34 mouse cellular contexts compared by ENCODE assay signal in genomic region chrY:2170309-2170708, GRCm38 (mm10). TPM values are rescaled to one million over a fixed set of nuclear protein-coding genes. Genes with fewer than 3 reads are reported as not detected.
"Had no signal": no experiment of that assay in that cellular context is flagged by ENCODE, and none has a peak within 500 bp of the region (broad histone marks: within the 10 kb centered on the region; RNA-seq: fewer than 3 reads in every experiment).

Gene Zfy2, minus strand, starts transcription at chrY:2170409.

- H3K36me3 ChIP-seq: embryonic facial prominence, embryonic 10.5 days; embryonic facial prominence, embryonic 12.5 days; embryonic facial prominence, embryonic 13.5 days; embryonic facial prominence, embryonic 15.5 days; forebrain, embryonic 10.5 days; forebrain, embryonic 12.5 days; forebrain, embryonic 15.5 days had no signal

- H3K4me3 ChIP-seq: embryonic facial prominence, embryonic 10.5 days; embryonic facial prominence, embryonic 12.5 days; embryonic facial prominence, embryonic 13.5 days; embryonic facial prominence, embryonic 15.5 days; erythroblast, embryonic 14.5 days; forebrain, embryonic 10.5 days; forebrain, embryonic 12.5 days; forebrain, embryonic 13.5 days; forebrain, embryonic 15.5 days; gastrocnemius, adult 2 months; heart, adult 2 months had no signal

- H3K27me3 ChIP-seq: embryonic facial prominence, embryonic 12.5 days; embryonic facial prominence, embryonic 13.5 days; embryonic facial prominence, embryonic 15.5 days; forebrain, embryonic 12.5 days; forebrain, embryonic 13.5 days; forebrain, embryonic 15.5 days had no signal

- DNase-seq: cerebellum, adult 8-10 months; cerebellum, adult 9-10 months; cerebellum, adult 9-11 months; cerebellum, postnatal 10 days; cerebellum, postnatal 14 days; cerebellum, postnatal 25 days; cerebellum, postnatal 36 days; embryo, embryonic 11 days; forebrain, postnatal 0 days; gastrocnemius, adult 2 months; gastrocnemius, postnatal 10 days; gastrocnemius, postnatal 14 days; gastrocnemius, postnatal 25 days; gastrocnemius, postnatal 36 days; heart, adult 11 months; heart, adult 18-20 months; heart, adult 2 months had no signal

- H3K27ac ChIP-seq: embryonic facial prominence, embryonic 10.5 days; embryonic facial prominence, embryonic 12.5 days; embryonic facial prominence, embryonic 13.5 days; embryonic facial prominence, embryonic 15.5 days; forebrain, embryonic 10.5 days; forebrain, embryonic 12.5 days; forebrain, embryonic 13.5 days; forebrain, embryonic 15.5 days; gastrocnemius, adult 2 months; heart, adult 2 months had no signal

- H3K4me1 ChIP-seq: embryonic facial prominence, embryonic 10.5 days; embryonic facial prominence, embryonic 12.5 days; embryonic facial prominence, embryonic 13.5 days; embryonic facial prominence, embryonic 15.5 days; forebrain, embryonic 10.5 days; forebrain, embryonic 12.5 days; forebrain, embryonic 13.5 days; forebrain, embryonic 15.5 days had no signal

RNA-seq across cellular contexts. Expression of gene Zfy2, which starts in this region (rescaled TPM):
- polyA plus RNA-seq: cortical plate, adult 2 months; embryonic facial prominence, embryonic 10.5 days; embryonic facial prominence, embryonic 11.5 days; embryonic facial prominence, embryonic 12.5 days; embryonic facial prominence, embryonic 13.5 days; embryonic facial prominence, embryonic 14.5 days; embryonic facial prominence, embryonic 15.5 days; erythroblast, embryonic 14.5 days; forebrain, embryonic 10.5 days; forebrain, embryonic 11.5 days; forebrain, embryonic 12.5 days; forebrain, embryonic 13.5 days; forebrain, embryonic 14.5 days; forebrain, embryonic 15.5 days; forebrain, embryonic 16.5 days; forebrain, postnatal 0 days; frontal cortex, adult 2 months; gonadal fat pad, adult 2 months; heart, adult 2 months had no signal
